Mouse (Mus musculus): ENCODE results near the gene Klhdc1. TPM values are rescaled to one million over a fixed set of nuclear protein-coding genes. Genes with fewer than 3 reads are reported as not detected.

Klhdc1 gene
- polyA plus RNA-seq, 2 experiments = 4.1 to 9.5 TPM

GRCm38 (mm10) chr12:69215000-69215785 lies 25.8 kb upstream of the Klhdc1 start:
- no peaks in the 10 kb centered on the region for H3K4me1 ChIP-seq (ENCODE audit: control insufficient read depth, insufficient read depth, low read length)
- H3K4me3 ChIP-seq (replicated peaks; ENCODE audit: low read length) = no peak overlapping the region
- H3K36me3 ChIP-seq (ENCODE audit: control insufficient read depth, insufficient read depth, low read length) = peaks cover 67% of the 10 kb centered on the region
- H3K27me3 ChIP-seq (ENCODE audit: control insufficient read depth, insufficient read depth, low read length) = no peaks in the 10 kb centered on the region
- WGBS = 87% methylated on average over 3 of the region's 3 CpGs
- no peak overlapping the region for H3K4me2 ChIP-seq (replicated peaks; ENCODE audit: low read depth, low read length, severe bottlenecking)
- ATAC-seq (ENCODE audit: low FRiP score, low read depth) = no peak
- H3K9ac ChIP-seq (ENCODE audit: low read depth, low read length, severe bottlenecking) = no peak overlapping the region
- no peak overlapping the region for H3K27ac ChIP-seq (replicated peaks; ENCODE audit: low read depth, low read length)
- H3K9me3 ChIP-seq (ENCODE audit: control insufficient read depth, low read length) = no peaks in the 10 kb centered on the region
- no peak for DNase-seq (ENCODE audit: low spot score)
- TF ChIP-seq POLR2A (IDR thresholded peaks at IDR 0.05; ENCODE audit: borderline replicate concordance, extremely low read depth, insufficient read depth, insufficient read length) = no peak

GRCm38 (mm10) chr12:69216587-69216986 lies 24.4 kb upstream of the Klhdc1 start:
- Histone ChIP-seq H3K27me3 (ENCODE audit: control insufficient read depth, insufficient read depth, low read length) (no peaks in the 10 kb centered on the region), H3K4me3 (replicated peaks; ENCODE audit: low read length) (no peak overlapping the region), H3K36me3 (ENCODE audit: control insufficient read depth, insufficient read depth, low read length) (peaks cover 76% of the 10 kb centered on the region), H3K4me1 (ENCODE audit: control insufficient read depth, insufficient read depth, low read length) (no peaks in the 10 kb centered on the region), H3K27ac (replicated peaks; ENCODE audit: low read depth, low read length) (no peak overlapping the region), H3K9ac (ENCODE audit: low read depth, low read length, severe bottlenecking) (no peak overlapping the region), H3K4me2 (replicated peaks; ENCODE audit: low read depth, low read length, severe bottlenecking) (no peak overlapping the region), H3K9me3 (ENCODE audit: control insufficient read depth, low read length) (no peaks in the 10 kb centered on the region)
- TF ChIP-seq POLR2A (IDR thresholded peaks at IDR 0.05; ENCODE audit: borderline replicate concordance, extremely low read depth, insufficient read depth, insufficient read length) = no peak
- ATAC-seq (ENCODE audit: low FRiP score, low read depth) (no peak), DNase-seq (ENCODE audit: low spot score) (no peak)
- WGBS = 95% methylated on average over 7 of the region's 7 CpGs

GRCm38 (mm10) chr12:69220613-69221277 lies 20.2 kb upstream of the Klhdc1 start:
- ATAC-seq (ENCODE audit: low FRiP score, low read depth) (no peak), DNase-seq (ENCODE audit: low spot score) (no peak)
- no peak overlapping the region for H3K4me2 ChIP-seq (replicated peaks; ENCODE audit: low read depth, low read length, severe bottlenecking)
- WGBS = 92% methylated on average over 19 of the region's 19 CpGs
- H3K4me1 ChIP-seq (ENCODE audit: control insufficient read depth, insufficient read depth, low read length) = no peaks in the 10 kb centered on the region
- no peak overlapping the region for H3K27ac ChIP-seq (replicated peaks; ENCODE audit: low read depth, low read length)
- H3K4me3 ChIP-seq (replicated peaks; ENCODE audit: low read length) = no peak overlapping the region
- no peaks in the 10 kb centered on the region for H3K27me3 ChIP-seq (ENCODE audit: control insufficient read depth, insufficient read depth, low read length)
- TF ChIP-seq POLR2A (IDR thresholded peaks at IDR 0.05; ENCODE audit: borderline replicate concordance, extremely low read depth, insufficient read depth, insufficient read length) = no peak
- peaks cover 58% of the 10 kb centered on the region for H3K36me3 ChIP-seq (ENCODE audit: control insufficient read depth, insufficient read depth, low read length)
- no peaks in the 10 kb centered on the region for H3K9me3 ChIP-seq (ENCODE audit: control insufficient read depth, low read length)
- H3K9ac ChIP-seq (ENCODE audit: low read depth, low read length, severe bottlenecking) = no peak overlapping the region

- peak within 1 kb of the TSS; percentile 51 for H3K4me3 ChIP-seq (replicated peaks; ENCODE audit: low read length)
- peak; percentile 44; the same call in 1 of the 2 replicates for TF ChIP-seq POLR2A (IDR thresholded peaks at IDR 0.05; ENCODE audit: borderline replicate concordance, extremely low read depth, insufficient read depth, insufficient read length)
- no peaks in the 10 kb centered on the region for H3K27me3 ChIP-seq (ENCODE audit: control insufficient read depth, insufficient read depth, low read length)
- H3K4me2 ChIP-seq (replicated peaks; ENCODE audit: low read depth, low read length, severe bottlenecking) = peak within 1 kb of the TSS; percentile 50
- DNase-seq (ENCODE audit: low spot score) = peak; percentile 87
- WGBS = under 1% methylated on average over 37 of the region's 37 CpGs
- H3K4me1 ChIP-seq (ENCODE audit: control insufficient read depth, insufficient read depth, low read length) = peaks cover 10% of the 10 kb centered on the region; the same call in 1 of the 2 replicates
- peak; percentile 97 for ATAC-seq (ENCODE audit: low FRiP score, low read depth)
- H3K27ac ChIP-seq (replicated peaks; ENCODE audit: low read depth, low read length) = peak within 1 kb of the TSS; percentile 87
- peak within 1 kb of the TSS; percentile 60 for H3K9ac ChIP-seq (ENCODE audit: low read depth, low read length, severe bottlenecking)
- no peaks in the 10 kb centered on the region for H3K9me3 ChIP-seq (ENCODE audit: control insufficient read depth, low read length)
- H3K36me3 ChIP-seq (ENCODE audit: control insufficient read depth, insufficient read depth, low read length) = peaks cover 8% of the 10 kb centered on the region
Observed at GRCm38 (mm10) chr12:69227776-69228466, 13.1 kb upstream of the Klhdc1 start, which contains the start of gene Pole2. Pole2 (minus strand) TSS chr12:69228195.

GRCm38 (mm10) chr12:69229251-69229650 lies 11.7 kb upstream of the Klhdc1 start:
- no peaks in the 10 kb centered on the region for H3K27me3 ChIP-seq (ENCODE audit: control insufficient read depth, insufficient read depth, low read length)
- TF ChIP-seq POLR2A (IDR thresholded peaks at IDR 0.05; ENCODE audit: borderline replicate concordance, extremely low read depth, insufficient read depth, insufficient read length) = no peak
- no peak overlapping the region for H3K27ac ChIP-seq (replicated peaks; ENCODE audit: low read depth, low read length)
- peaks cover 5% of the 10 kb centered on the region; the same call in 1 of the 2 replicates for H3K36me3 ChIP-seq (ENCODE audit: control insufficient read depth, insufficient read depth, low read length)
- no peaks in the 10 kb centered on the region for H3K9me3 ChIP-seq (ENCODE audit: control insufficient read depth, low read length)
- DNase-seq (ENCODE audit: low spot score) (no peak), ATAC-seq (ENCODE audit: low FRiP score, low read depth) (no peak)
- 65% methylated on average over 2 of the region's 2 CpGs for WGBS
- no peak overlapping the region for H3K9ac ChIP-seq (ENCODE audit: low read depth, low read length, severe bottlenecking)
- no peak overlapping the region for H3K4me3 ChIP-seq (replicated peaks; ENCODE audit: low read length)
- peaks cover 10% of the 10 kb centered on the region; the same call in 1 of the 2 replicates for H3K4me1 ChIP-seq (ENCODE audit: control insufficient read depth, insufficient read depth, low read length)
- H3K4me2 ChIP-seq (replicated peaks; ENCODE audit: low read depth, low read length, severe bottlenecking) = no peak overlapping the region

Data from limb, embryonic 14.5 days (tissue).